Mouse (Mus musculus) brain, embryonic 14.5 days (tissue): ENCODE measurements around the gene Hoga1. TPM values are rescaled to one million over a fixed set of nuclear protein-coding genes. Genes with fewer than 3 reads are reported as not detected.
"Not testable (repeated sequence)": the region's sequence is repeated elsewhere in the genome, so short reads cannot be mapped to it uniquely, and the experiment has no call there.

Experiments used
- DNase-seq: peaks from one replicate; pipeline ENCODE4 v3.0.0-alpha.2; 2011; ENCODE audit warnings: low read depth
- CTCF ChIP-seq: fragments of 200-500 bp; IDR thresholded peaks from 2 replicates; pipeline ENCODE4 v1.5.1; 2012; ENCODE audit warnings: inconsistent platforms, mild to moderate bottlenecking, moderate library complexity, borderline replicate concordance; ENCODE audit not compliant: insufficient read depth, insufficient read length; ENCODE audit errors: extremely low read depth
- POLR2A ChIP-seq: fragments of 200-500 bp; IDR thresholded peaks from 2 replicates; pipeline ENCODE4 v1.6.1; 2012; ENCODE audit warnings: mild to moderate bottlenecking, inconsistent platforms, borderline replicate concordance; ENCODE audit not compliant: poor library complexity, insufficient read depth, insufficient read length, severe bottlenecking; ENCODE audit errors: extremely low read depth
- polyA plus RNA-seq: library from polyadenylated mRNA; depleted of rRNA; stranded (reverse); fragments of >200 nt; gene quantifications from 2 replicates; pipeline ENCODE4 v1.2.3, GENCODE M21; 2012; rRNA removed

Gene Hoga1
- polyA plus RNA-seq, 1 experiment: 1.7 TPM

DNA sequence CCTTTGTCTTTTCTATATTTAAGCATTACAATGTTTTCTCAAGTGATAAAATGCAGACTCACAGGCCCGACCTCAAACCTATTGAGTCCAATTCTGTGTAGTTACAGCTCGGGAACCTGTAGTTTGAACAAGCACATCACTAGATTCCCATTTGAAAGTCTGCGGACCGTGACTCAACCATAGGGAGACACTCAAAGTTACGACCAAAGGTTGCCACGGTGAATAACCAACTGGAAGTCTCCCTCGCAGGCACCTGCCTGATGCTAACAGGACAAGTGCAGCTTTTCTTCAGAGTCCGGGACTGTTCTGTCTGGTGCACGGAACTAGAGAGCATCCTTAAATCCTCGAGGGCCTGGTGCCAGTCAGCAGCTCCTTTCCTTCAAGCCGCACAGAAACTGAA, 35.1 kb downstream of the Hoga1 start:
- TF ChIP-seq CTCF (no peak), POLR2A (no peak)

DNA sequence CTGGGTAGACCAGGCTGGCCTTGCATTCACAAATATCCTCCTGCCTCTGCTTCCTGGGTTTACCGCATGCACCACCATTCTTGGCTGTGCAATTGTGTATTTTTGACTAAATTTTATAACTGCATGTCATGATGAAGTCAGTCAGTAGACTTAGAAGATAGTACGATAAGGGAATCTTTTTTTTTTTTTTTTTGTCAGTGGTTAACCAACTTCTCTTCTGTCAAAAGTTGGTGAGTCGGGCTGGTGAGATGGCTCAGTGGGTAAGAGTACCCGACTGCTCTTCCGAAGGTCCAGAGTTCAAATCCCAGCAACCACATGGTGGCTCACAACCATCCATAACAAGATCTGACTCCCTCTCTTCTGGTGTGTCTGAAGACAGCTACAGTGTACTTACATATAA, 36.2 kb downstream of the Hoga1 start:
- not testable (repeated sequence) for DNase-seq

More for the DNA sequence above, 35.1 kb downstream of the Hoga1 start:
- DNase-seq: no peak

DNA sequence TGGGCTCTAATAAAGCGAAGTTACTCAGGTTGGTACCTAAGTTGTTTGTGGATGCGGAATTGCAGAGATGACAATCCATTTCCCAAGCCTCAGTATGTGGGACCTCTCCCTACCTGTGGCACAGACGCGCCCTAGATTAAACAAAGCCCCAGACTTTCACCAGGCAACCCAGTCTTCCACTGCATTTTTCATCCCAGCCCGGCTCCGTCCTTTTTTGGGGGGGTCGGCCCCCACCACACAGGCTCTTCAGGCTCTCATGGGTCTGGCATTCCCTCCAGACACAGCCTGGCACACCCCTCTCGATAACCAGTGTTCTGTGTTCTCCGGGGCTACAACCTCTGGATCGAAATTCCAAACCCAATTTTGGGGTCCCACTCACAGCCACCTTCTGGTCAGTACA, 40.3 kb downstream of the Hoga1 start:
- no peak for DNase-seq
- TF ChIP-seq POLR2A: no peak
- no peak for TF ChIP-seq CTCF

DNA sequence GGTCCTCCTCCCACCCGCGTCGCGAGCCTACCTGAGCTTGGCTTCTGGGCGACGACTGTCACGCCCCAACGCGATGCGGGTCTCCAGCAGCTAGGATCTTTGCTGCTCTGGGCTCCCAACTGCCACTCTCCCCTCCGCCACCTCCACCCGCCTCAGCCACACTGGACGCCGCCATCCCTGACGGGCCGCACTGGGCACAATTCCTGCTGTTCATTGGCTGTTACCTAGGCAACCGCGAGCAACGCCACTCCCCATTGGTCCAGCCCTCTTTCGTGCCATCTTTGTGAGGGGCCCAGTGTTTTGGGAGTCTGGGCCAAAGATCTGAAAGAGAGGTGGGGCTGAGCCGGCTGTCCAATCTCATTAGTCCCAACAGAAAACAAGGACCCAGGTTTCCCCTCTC, 40.8 kb downstream of the Hoga1 start, which contains the start of gene Morn4:
TSS of gene Morn4 (minus strand) at position 192 of the 400 bp plus-strand sequence.
- peak; percentile 80; the same call in 1 of the 2 replicates for TF ChIP-seq POLR2A
- TF ChIP-seq CTCF: no peak
- DNase-seq: peak; percentile 97

DNA sequence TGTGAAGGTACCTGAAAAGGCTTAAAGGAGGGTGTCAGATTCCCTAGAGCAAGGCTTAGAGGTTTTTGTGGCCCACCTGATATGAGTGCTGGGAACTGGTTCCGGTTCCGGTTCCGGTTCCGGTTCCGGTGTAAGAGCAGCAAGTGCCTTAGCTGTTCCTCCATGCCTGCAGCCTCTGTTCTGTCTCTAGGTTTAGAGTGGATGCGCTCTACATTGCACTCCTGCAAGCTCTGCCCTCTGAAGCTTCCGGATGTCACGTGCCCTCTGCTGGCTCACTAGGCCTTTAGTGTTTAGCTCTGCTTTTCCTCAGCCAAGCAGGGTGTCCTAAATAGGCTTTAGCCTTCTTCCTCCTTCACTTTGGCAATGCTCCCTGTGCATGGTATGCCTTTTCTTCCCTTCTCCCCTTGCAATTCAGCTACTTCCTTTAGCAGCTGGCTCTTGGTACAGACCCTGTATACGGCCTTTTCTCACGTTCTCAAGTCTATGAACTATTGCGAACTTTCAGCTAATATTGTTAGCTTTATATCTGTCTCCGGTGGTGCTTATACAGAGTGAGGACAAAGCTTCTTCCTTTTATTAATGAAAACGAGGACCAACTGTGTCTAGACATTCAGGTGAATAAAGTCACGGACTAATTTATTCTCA, 43.8 kb downstream of the Hoga1 start:
- peak; percentile 73 for DNase-seq
- TF ChIP-seq POLR2A (no peak), CTCF (no peak)

DNA sequence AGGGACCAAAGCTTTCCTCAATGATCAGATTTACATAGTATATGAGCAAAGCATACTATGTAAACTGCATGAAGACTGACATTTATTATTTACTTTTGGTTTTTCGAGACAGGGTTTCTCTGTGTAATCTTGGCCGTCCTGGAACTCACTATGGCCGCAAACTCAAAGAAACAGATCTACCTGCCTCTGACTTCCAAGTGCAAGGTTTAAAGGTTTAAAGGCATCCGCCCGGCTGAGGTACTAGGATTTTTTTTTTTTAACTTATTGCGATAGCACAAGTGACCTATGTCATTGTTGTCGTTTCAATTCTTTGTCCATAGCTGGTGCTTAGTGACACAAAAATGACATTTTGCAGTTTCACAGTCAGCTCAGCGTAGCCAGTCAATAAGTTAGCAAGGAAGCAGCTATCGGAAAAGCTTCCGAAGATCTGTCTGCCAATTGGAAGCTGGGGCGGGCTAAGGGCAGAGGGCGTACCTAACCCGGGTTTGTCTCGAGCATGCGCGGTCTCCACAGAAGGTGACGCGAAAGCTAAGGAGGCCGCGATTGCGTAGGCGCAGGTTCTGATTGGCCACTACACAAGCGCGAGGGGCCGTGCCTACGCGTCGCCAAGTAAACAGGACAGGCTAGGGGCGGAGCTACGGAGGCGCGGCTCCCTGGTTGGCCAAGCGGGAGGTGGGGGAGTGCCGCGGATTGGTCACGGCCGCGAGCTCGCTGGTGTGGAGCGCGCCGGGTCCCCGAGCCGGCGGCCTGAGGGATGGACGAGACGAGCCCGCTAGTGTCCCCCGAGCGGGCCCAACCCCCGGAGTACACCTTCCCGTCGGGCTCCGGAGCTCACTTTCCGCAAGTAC, 44.6 kb downstream of the Hoga1 start, which contains the start of gene Pi4k2a:
TSS of gene Pi4k2a (plus strand) at position 723 of the 848 bp plus-strand sequence.
- peak; percentile 100 for DNase-seq
- no peak for TF ChIP-seq CTCF
- TF ChIP-seq POLR2A: peak; percentile 95

DNA sequence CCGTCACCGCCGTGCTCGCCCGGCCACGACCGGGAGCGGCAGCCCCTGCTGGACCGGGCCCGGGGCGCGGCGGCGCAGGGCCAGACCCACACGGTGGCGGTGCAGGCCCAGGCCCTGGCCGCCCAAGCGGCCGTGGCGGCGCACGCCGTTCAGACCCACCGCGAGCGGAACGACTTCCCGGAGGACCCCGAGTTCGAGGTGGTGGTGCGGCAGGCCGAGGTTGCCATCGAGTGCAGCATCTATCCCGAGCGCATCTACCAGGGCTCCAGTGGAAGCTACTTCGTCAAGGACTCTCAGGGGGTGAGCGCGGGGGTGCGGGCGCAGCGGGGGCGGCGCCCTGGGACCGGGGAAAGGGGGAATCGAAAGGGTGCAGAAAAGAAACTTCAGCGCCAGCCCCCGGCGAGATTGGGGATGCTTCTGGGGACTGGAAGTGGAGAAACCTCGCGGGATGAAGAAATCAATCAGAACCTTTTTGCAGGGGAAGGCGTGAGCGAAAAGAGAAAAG, 45.3 kb downstream of the Hoga1 start:
- no peak for TF ChIP-seq CTCF
- no peak for TF ChIP-seq POLR2A
- DNase-seq: no peak

DNA sequence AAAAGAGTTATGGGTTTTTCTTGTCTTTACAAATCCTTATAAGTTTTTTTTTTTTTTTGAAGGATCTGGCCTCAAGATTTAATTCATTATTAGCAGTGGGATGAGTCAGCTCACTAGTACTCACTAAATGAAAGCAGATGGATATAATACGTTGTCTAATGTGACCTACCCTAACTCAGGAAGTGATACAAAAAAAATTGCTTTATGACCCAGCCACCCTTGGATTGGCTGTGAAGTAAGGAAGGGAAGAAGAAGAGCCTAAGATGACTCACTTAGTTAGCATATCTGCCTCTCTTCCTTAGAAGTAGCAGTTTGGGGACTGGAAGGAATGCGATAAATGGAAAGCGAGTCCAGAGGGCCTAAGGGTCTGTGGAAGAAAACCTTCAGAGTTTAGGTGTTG, 54.0 kb downstream of the Hoga1 start:
- DNase-seq: no peak
- no peak for TF ChIP-seq POLR2A
- no peak for TF ChIP-seq CTCF

DNA sequence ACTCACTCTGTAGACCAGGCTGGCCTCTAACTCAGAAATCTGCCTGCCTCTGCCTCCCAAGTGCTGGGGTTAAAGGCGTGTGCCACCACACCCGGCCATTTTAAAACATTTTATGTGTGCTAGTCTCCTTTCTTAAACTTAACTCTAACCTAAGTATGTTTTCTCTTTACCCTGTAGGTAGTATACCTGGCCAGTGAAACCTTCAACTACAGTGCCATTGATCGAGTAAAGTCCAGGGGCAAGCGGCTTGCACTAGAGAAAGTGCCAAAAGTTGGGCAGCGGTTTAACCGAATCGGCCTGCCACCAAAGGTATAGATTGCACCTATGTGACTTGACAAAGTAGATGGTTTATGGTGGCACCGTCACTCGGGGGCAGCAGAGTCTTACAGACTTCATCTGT, 59.3 kb downstream of the Hoga1 start:
- TF ChIP-seq POLR2A (no peak), CTCF (no peak)
- no peak for DNase-seq

DNA sequence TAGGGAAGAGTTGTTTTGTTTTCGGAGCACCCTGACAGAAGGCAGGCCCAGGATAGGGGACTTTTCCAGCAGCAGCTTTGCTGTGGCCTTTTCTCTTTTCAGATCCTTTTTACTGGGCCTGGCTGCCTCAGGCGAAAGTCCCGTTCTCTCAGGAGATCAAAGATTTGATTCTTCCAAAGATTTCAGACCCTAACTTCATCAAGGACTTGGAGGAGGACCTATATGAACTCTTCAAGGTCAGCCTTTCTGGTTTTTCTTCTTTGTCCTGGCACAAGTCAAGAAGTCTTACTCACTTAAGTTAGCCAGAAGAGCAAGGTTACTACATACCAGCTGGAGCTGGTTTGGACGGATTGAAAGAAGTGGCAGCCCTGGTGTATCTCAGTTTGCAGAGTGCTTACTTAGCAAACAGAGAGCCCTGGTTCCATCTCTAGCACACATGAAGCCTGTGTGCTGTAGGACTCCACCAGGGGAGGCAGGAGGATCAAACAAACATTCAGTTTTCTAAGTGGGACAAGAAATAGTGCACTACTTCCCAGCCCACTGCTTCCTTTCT, 70.4 kb downstream of the Hoga1 start:
- no peak for TF ChIP-seq CTCF
- no peak for TF ChIP-seq POLR2A
- DNase-seq: no peak

DNA sequence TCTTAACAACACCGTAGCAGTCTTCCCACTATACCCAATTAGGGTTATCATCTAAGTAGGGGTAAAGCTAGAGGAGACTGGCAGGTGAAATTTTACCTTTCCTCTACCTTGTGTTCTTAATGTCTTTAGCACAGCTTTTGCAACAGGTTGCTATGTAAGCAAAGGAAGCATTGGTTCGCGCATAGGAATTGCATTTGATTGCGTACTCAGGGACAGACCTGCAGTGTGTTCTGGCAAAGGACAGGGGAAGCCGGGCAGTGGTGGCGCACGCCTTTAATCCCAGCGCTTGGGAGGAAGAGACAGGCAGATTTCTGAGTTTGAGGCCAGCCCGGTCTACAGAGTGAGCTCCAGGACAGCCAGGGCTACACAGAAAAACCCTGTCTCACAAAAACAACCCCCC, 72.7 kb downstream of the Hoga1 start:
- no peak for TF ChIP-seq CTCF
- TF ChIP-seq POLR2A: no peak

DNA sequence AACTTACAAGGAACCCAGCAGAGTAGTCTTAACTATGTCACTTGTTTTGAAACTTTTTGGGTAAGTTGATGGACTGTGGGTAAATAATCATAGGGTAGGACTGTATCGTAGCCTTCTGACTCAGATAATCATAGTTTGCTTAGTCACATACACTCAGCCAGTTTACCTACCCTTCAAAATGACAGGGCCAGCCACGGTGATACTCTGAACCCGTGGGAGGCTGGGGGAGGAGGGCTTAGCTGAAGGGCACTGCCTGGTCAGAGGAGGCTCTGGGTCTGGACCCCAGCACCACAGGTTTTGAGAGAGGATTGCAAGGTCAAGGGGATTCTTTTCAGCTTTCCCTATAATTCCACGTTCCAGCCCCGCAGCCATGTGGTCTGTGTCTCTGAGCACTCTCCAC, 73.2 kb downstream of the Hoga1 start:
- no peak for DNase-seq
- no peak for TF ChIP-seq POLR2A
- TF ChIP-seq CTCF: no peak

More for the DNA sequence above, 72.7 kb downstream of the Hoga1 start:
- no peak for DNase-seq

DNA sequence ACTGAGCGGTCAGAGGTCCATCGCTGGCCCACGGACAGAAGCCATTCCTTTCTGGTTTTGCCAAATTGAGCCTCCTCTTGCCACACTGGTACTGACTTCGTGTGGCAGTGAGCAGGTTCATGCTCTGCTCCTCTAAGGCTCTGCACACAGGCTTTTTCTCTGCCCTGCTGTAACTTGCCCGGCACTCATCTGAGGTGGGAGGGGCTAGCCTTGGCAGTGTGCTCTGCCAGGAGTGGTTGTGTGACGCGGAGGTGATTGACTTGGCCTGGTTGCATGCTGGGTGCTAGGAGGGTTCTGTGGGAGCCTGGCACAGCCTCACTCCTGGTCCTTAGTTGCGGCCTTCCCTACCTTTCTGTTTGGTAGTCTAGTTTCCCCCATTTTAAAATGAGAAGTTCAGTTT, 75.0 kb downstream of the Hoga1 start:
- TF ChIP-seq CTCF: no peak
- TF ChIP-seq POLR2A: no peak
- DNase-seq: no peak

Other genes with a start within 250 kb of the Hoga1 start
- gene Arhgap19, start 243.6 kb upstream of the Hoga1 start, polyA plus RNA-seq: 10.4 and 13.3 TPM in 2 replicates
- gene Frat1, start 215.6 kb upstream of the Hoga1 start, polyA plus RNA-seq: 12.0 and 14.8 TPM in 2 replicates
- gene Frat2, start 197.5 kb upstream of the Hoga1 start, polyA plus RNA-seq: 14.6 and 16.5 TPM in 2 replicates
- 14.7 and 17.1 TPM in 2 replicates for gene Rrp12, start 149.4 kb upstream of the Hoga1 start, polyA plus RNA-seq
- 420 and 445 TPM in 2 replicates for gene Pgam1, start 133.7 kb upstream of the Hoga1 start, polyA plus RNA-seq
- 30.5 and 31.5 TPM in 2 replicates for gene Exosc1, start 112.2 kb upstream of the Hoga1 start, polyA plus RNA-seq
- gene Zdhhc16, start 112.1 kb upstream of the Hoga1 start, polyA plus RNA-seq: 85.1 and 121 TPM in 2 replicates
- gene Mms19, start 64.5 kb upstream of the Hoga1 start, polyA plus RNA-seq: 66.3 and 88.7 TPM in 2 replicates
- gene Ubtd1, start 63.8 kb upstream of the Hoga1 start, polyA plus RNA-seq: 20.0 and 20.9 TPM in 2 replicates
- 0.34 and 0.38 TPM in 2 replicates for gene Ankrd2, start 9.6 kb upstream of the Hoga1 start, polyA plus RNA-seq
- gene 4933411K16Rik, start 6.6 kb downstream of the Hoga1 start, polyA plus RNA-seq: 0.09 and 0.29 TPM in 2 replicates
- 128 and 144 TPM in 2 replicates for gene Morn4, start 40.7 kb downstream of the Hoga1 start, polyA plus RNA-seq
- gene Pi4k2a, start 44.9 kb downstream of the Hoga1 start, polyA plus RNA-seq: 41.3 and 44.6 TPM in 2 replicates
- gene Avpi1, start 83.4 kb downstream of the Hoga1 start, polyA plus RNA-seq: 4.5 and 5.4 TPM in 2 replicates
- gene Marveld1, start 101.8 kb downstream of the Hoga1 start, polyA plus RNA-seq: 15.2 and 16.7 TPM in 2 replicates
- 104 and 141 TPM in 2 replicates for gene Zfyve27, start 118.3 kb downstream of the Hoga1 start, polyA plus RNA-seq
- gene Sfrp5, start 156.6 kb downstream of the Hoga1 start, polyA plus RNA-seq: 4.5 and 4.6 TPM in 2 replicates
- gene Golga7b, start 202.0 kb downstream of the Hoga1 start, polyA plus RNA-seq: 20.5 and 33.7 TPM in 2 replicates